Mouse (Mus musculus): ENCODE data around the gene Tbx2. TPM values are rescaled to one million over a fixed set of nuclear protein-coding genes. Genes with fewer than 3 reads are reported as not detected.

The Tbx2 gene
- polyA plus RNA-seq, 1 experiment, result 19.7 TPM

DNA sequence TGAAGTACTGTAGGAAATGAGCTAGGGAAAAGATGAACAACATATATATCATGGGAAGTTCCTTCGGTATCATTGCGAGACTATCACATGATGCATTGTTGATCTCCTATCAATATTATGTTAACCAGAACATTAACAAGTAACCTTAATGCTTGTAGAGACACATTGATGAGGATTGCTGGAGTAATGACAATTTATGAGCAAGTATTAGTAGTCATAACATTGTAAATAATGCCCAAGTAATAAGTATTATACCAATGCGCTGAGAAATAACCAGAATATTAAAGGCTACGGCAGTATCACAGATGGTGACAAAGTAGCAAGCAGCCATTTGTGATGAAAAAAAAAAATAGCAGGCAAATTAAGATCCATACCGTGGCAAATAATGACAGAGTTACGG, 54.9 kb downstream of the Tbx2 start:
- H3K27me3 ChIP-seq (ENCODE audit: control insufficient read depth, insufficient read depth, low read length), result peaks cover 52% of the 10 kb centered on the region
- no peaks in the 10 kb centered on the region for H3K36me3 ChIP-seq (ENCODE audit: control insufficient read depth, insufficient read depth, low read length)
- no peak overlapping the region for H3K4me3 ChIP-seq (ENCODE audit: low read depth, low read length)
- no peak overlapping the region for H3K27ac ChIP-seq (ENCODE audit: insufficient read depth, low read depth, low read length)
- TF ChIP-seq POLR2A (IDR thresholded peaks at IDR 0.05; ENCODE audit: low read depth, low read length) (no peak), CTCF (IDR thresholded peaks at IDR 0.05; ENCODE audit: extremely low read depth, insufficient read length, insufficient replicate concordance, low read depth, low read length) (no peak)
- H3K4me1 ChIP-seq (ENCODE audit: control insufficient read depth, insufficient read depth, insufficient read length, low read length), result no peaks in the 10 kb centered on the region
- 42% methylated on average over 6 of the region's 6 CpGs for WGBS

DNA sequence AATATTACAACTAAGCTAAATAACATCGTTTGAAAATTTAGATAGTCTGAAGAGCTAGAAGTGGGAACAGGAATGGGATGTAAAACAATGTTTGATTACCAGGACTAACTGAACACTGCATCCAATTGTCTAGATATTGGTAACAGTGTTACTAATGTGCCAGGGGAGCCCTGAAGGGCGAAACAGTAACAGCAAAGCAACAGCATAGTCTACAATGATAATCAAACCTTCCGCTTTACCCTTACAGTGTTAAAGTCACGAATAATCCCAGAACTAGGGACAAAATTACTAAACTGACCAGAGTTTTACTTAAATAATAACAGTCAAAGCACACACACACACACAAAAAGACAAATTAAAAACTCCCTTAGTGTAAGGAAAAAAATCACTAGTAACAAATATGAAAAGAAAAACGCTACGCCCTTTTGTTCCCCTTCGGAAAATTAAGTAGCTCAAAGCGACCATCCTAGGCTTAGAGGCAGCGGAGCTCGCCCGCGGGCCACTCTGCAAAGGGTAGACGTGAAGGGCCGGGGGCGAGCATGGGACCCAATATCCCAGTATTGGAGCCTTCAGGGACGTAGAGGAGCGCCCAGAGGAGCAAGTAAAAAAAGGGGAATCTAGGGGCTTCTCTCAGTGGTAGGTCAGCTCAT, 55.6 kb downstream of the Tbx2 start:
- no peaks in the 10 kb centered on the region for H3K4me1 ChIP-seq (ENCODE audit: control insufficient read depth, insufficient read depth, insufficient read length, low read length)
- TF ChIP-seq POLR2A (IDR thresholded peaks at IDR 0.05; ENCODE audit: low read depth, low read length), result no peak
- TF ChIP-seq CTCF (IDR thresholded peaks at IDR 0.05; ENCODE audit: extremely low read depth, insufficient read length, insufficient replicate concordance, low read depth, low read length), result no peak
- H3K4me3 ChIP-seq (ENCODE audit: low read depth, low read length), result no peak overlapping the region
- 21% methylated on average over 17 of the region's 17 CpGs for WGBS
- no peak overlapping the region for H3K27ac ChIP-seq (ENCODE audit: insufficient read depth, low read depth, low read length)
- no peaks in the 10 kb centered on the region for H3K36me3 ChIP-seq (ENCODE audit: control insufficient read depth, insufficient read depth, low read length)
- H3K27me3 ChIP-seq (ENCODE audit: control insufficient read depth, insufficient read depth, low read length), result peaks cover 52% of the 10 kb centered on the region

DNA sequence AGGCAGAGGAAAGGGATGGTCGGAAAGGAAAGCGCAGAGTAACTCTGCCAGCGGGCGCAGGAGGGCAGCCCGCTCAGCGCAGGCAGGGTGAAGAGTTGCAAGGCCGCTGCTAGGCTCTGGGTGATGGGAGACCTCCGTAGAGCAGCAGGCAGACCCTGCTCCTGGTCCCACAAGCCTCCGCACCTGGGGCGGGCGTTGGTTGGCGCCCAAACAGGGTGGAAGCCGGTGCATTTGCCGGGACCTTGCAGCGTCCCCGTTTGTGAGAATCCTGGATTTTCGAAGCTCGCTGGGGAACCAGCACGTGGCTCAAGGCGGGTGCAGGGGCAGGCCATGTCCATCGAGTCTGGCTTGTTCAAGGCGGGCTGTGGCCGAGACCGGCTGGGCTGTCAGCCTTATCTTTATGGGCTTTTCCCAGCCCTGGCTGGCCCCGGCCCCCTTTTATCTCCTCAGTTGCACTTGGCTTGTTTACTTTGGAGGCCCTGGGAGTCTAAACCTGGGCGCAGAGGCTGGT, 56.2 kb downstream of the Tbx2 start:
- peaks cover 53% of the 10 kb centered on the region for H3K27me3 ChIP-seq (ENCODE audit: control insufficient read depth, insufficient read depth, low read length)
- no peaks in the 10 kb centered on the region for H3K36me3 ChIP-seq (ENCODE audit: control insufficient read depth, insufficient read depth, low read length)
- WGBS, result 7% methylated on average over 26 of the region's 26 CpGs
- no peak overlapping the region for H3K27ac ChIP-seq (ENCODE audit: insufficient read depth, low read depth, low read length)
- no peaks in the 10 kb centered on the region for H3K4me1 ChIP-seq (ENCODE audit: control insufficient read depth, insufficient read depth, insufficient read length, low read length)
- no peak overlapping the region for H3K4me3 ChIP-seq (ENCODE audit: low read depth, low read length)
- TF ChIP-seq CTCF (IDR thresholded peaks at IDR 0.05; ENCODE audit: extremely low read depth, insufficient read length, insufficient replicate concordance, low read depth, low read length), result no peak
- no peak for TF ChIP-seq POLR2A (IDR thresholded peaks at IDR 0.05; ENCODE audit: low read depth, low read length)

DNA sequence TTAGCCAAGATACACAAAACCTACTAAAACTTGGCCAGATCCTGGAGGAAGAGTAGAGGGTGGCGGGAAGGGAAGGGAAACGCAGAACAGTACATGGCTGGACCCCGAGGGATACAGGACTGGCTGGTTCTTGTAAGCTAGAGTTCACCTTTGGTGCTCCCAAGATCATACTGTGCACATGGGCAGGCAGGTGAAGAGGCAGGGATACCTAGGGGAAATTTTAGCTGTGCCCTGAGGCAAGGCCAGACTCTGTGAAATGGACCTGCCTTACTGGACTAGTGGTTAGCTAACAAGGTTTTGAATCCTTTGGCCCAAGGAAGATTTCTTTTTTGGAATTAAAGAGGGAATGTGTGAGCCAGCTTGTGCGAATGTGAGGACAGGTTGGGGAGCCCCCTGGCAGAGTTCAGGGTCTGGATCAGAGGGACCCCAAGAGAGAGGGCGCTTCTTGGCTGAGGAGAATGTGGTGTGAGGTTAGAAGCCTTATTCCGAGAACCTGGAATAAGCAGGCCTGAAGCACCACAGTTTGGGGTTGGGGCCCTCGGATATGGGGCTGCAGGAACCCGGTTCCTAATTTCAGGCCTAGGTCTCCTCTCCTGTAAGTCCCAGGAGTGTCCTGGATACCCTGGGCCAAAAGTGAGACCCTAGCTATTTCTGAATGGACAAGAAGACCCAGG, 56.8 kb downstream of the Tbx2 start:
- 68% methylated on average over 8 of the region's 8 CpGs for WGBS
- Histone ChIP-seq H3K4me1 (ENCODE audit: control insufficient read depth, insufficient read depth, insufficient read length, low read length) (no peaks in the 10 kb centered on the region), H3K36me3 (ENCODE audit: control insufficient read depth, insufficient read depth, low read length) (no peaks in the 10 kb centered on the region), H3K27ac (ENCODE audit: insufficient read depth, low read depth, low read length) (no peak overlapping the region), H3K27me3 (ENCODE audit: control insufficient read depth, insufficient read depth, low read length) (peaks cover 54% of the 10 kb centered on the region), H3K4me3 (ENCODE audit: low read depth, low read length) (no peak overlapping the region)
- no peak for TF ChIP-seq CTCF (IDR thresholded peaks at IDR 0.05; ENCODE audit: extremely low read depth, insufficient read length, insufficient replicate concordance, low read depth, low read length)
- TF ChIP-seq POLR2A (IDR thresholded peaks at IDR 0.05; ENCODE audit: low read depth, low read length), result no peak

DNA sequence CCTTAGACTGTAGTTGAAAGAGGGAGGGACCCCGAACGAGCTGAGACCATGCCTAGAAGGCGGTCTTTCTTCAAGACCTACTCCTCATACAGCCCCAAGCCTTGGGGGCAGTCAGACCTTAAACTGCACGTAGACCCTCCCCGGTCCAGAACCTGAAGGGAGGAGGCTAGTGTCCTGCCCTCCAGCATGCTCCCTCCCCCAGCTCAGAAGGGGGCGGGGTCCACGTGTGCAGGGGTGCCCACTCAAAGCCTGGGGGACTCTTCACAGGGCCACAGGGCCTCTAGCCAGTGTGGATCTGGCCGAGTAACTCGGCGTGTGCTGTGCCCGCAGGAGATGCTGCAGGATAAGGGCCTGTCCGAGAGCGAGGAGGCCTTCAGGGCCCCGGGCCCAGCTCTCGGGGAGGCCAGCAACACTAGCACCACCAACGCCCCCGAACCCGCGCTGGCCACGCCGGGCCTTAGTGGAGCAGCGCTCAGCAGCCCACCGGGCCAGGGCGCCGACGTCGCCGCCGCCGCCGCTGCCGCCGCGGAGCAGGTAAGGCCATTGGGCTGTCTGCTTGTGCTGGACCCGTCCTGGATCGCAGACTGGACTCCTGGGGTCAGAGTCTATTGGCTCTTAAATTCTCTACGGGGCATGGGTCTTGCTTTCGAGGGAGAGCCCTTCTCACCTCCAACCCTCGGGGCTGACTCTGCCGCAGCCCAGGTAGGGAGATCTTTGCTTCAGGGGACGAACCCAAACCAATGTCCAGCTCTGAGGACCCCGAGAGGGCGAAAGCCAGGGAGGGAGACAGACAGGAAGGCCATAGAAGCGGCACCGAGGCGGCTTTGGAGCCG, 57.6 kb downstream of the Tbx2 start:
- 29% methylated on average over 47 of the region's 47 CpGs for WGBS
- no peaks in the 10 kb centered on the region for H3K36me3 ChIP-seq (ENCODE audit: control insufficient read depth, insufficient read depth, low read length)
- H3K4me3 ChIP-seq (ENCODE audit: low read depth, low read length), result no peak overlapping the region
- H3K27me3 ChIP-seq (ENCODE audit: control insufficient read depth, insufficient read depth, low read length), result peaks cover 60% of the 10 kb centered on the region
- no peak overlapping the region for H3K27ac ChIP-seq (ENCODE audit: insufficient read depth, low read depth, low read length)
- H3K4me1 ChIP-seq (ENCODE audit: control insufficient read depth, insufficient read depth, insufficient read length, low read length), result no peaks in the 10 kb centered on the region
- TF ChIP-seq POLR2A (IDR thresholded peaks at IDR 0.05; ENCODE audit: low read depth, low read length), result no peak
- no peak for TF ChIP-seq CTCF (IDR thresholded peaks at IDR 0.05; ENCODE audit: extremely low read depth, insufficient read length, insufficient replicate concordance, low read depth, low read length)

DNA sequence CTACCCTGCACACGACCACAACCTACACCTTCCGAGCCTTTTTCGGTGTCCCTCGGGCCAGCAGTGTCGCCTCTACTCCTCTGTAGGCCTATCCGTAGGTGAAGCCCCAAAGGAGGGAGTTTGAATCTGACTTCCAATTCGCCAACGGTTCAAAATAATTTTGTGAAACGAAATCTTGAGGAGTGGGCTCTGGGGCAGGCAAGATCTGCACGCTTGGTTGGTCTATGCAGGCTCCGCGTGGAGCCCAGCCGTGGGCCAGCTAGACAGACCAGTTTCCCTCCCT, 58.2 kb downstream of the Tbx2 start:
- TF ChIP-seq CTCF (IDR thresholded peaks at IDR 0.05; ENCODE audit: extremely low read depth, insufficient read length, insufficient replicate concordance, low read depth, low read length) (no peak), POLR2A (IDR thresholded peaks at IDR 0.05; ENCODE audit: low read depth, low read length) (no peak)
- Histone ChIP-seq H3K27ac (ENCODE audit: insufficient read depth, low read depth, low read length) (no peak overlapping the region), H3K4me3 (ENCODE audit: low read depth, low read length) (no peak overlapping the region), H3K27me3 (ENCODE audit: control insufficient read depth, insufficient read depth, low read length) (peaks cover 63% of the 10 kb centered on the region), H3K4me1 (ENCODE audit: control insufficient read depth, insufficient read depth, insufficient read length, low read length) (no peaks in the 10 kb centered on the region), H3K36me3 (ENCODE audit: control insufficient read depth, insufficient read depth, low read length) (no peaks in the 10 kb centered on the region)
- 25% methylated on average over 13 of the region's 13 CpGs for whole genome bisulfite sequencing

Measured in small intestine, adult 2 months (tissue).